9 mouse cellular contexts compared by ENCODE assay signal in the genomic region with DNA sequence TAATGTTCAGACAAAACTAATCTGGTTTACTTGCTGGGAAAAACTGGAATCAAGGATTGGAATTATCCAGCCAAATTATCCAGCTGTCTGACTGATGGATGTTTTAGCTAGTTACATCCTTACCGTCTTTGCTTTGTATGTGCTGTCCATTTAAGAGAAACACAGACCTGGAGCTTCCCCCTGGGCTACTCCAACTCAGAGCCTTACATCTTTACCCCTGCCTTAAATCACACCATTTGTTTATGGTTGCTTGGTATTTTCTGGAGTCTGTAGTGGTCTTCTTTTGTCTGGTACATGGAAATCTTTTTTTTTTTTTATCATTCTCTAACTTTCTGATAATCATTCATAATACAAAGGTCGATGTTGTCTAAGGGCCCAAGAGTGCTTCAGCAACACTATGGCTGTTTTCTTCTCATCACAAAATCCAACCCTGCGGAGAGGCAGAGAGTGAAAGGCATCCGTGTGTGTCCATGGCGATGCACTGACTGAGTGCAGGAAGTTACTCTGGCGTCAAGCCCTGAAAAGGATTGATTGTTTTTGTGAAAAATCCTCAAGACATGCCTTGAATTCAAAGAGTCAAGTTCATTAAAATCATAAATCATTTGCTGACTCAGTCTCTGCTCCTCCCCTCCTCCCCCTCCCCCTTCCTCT. TPM values are rescaled to one million over a fixed set of nuclear protein-coding genes. Genes with fewer than 3 reads are reported as not detected.
DNase-seq lines count a peak whose midpoint lies in the region.
"Had no signal": no experiment of that assay in that cellular context is flagged by ENCODE, and none has a peak within 500 bp of the region (broad histone marks: within the 10 kb centered on the region; RNA-seq: fewer than 3 reads in every experiment).

No protein-coding gene starts in this region.

- peak; percentile 21 for DNase-seq in layer of hippocampus, adult 11-12 months (ENCODE audit: low spot score)
- DNase-seq in layer of hippocampus, postnatal 25 days (ENCODE audit: extremely low spot score in 1 of 2, low spot score in 1 of 2): no peak
- DNase-seq in embryo, embryonic 10.5 days (ENCODE audit: low spot score): peak; percentile 46
- peak; percentile 16 for DNase-seq in forelimb bud, embryonic 11.5 days (ENCODE audit: low read depth, low spot score)
- DNase-seq in neural tube, embryonic 10.5 days (ENCODE audit: extremely low spot score, low spot score): peak; percentile 19
- DNase-seq in thymus, postnatal 36 days: no peak
- no peak for DNase-seq in testis, postnatal 10 days (ENCODE audit: low spot score)
- DNase-seq: heart, adult 2 months; kidney, adult 2 months had no signal

RNA-seq across cellular contexts. Expression of a gene that starts 34.1 kb away (rescaled TPM):
- total RNA-seq in layer of hippocampus, postnatal 25 days (2021): 100 to 1,000 TPM; 133 to 153 TPM

Comparison
In these comparisons a context has a peak if more than half of its experiments do, and no peak if none do; other contexts are left out.
1. DNase-seq: peak in layer of hippocampus, adult 11-12 months (single experiment), embryo, embryonic 10.5 days (single experiment), forelimb bud, embryonic 11.5 days (single experiment) and neural tube, embryonic 10.5 days (single experiment); none in layer of hippocampus, postnatal 25 days (0 of 2), thymus, postnatal 36 days (0 of 2) and testis, postnatal 10 days (single experiment).